Mouse (Mus musculus) liver, adult 2 months (tissue): ENCODE measurements around the gene Rara.

ENCODE experiments used
- CTCF ChIP-seq: fragments of 200-500 bp; IDR thresholded peaks from 2 replicates; pipeline ENCODE4 v1.5.1; 2011; ENCODE audit warnings: low read depth, low read length, control low read depth
- POLR2A ChIP-seq: fragments of 200-500 bp; IDR thresholded peaks from 2 replicates; pipeline ENCODE4 v1.6.1; 2011; ENCODE audit warnings: low read length, control low read depth; ENCODE audit not compliant: insufficient read depth; ENCODE audit errors: extremely low read depth

GRCm38 (mm10) chr11:98949958-98950460 is 22.4 kb downstream of the Rara start:
- no peak for TF ChIP-seq CTCF
- no peak for TF ChIP-seq POLR2A
